Mouse (Mus musculus) layer of hippocampus, adult 18-20 months (tissue): Measurements from ENCODE around the gene Lrmda. TPM values are rescaled to one million over a fixed set of nuclear protein-coding genes. Genes with fewer than 3 reads are reported as not detected.

Experiments
- DNase-seq, 2 experiments: peaks; one replicate each; pipeline ENCODE4 v3.0.0; 2022; ENCODE audit warnings: low spot score in 2 of 2
- total RNA-seq, 2 experiments: library from RNA; stranded (reverse); gene quantifications; 2 replicates each; pipeline ENCODE4 v1.2.3; 2021

Gene Lrmda
- total RNA-seq, 2 experiments from 2014 or later: 1.1 to 1.3 TPM

DNA sequence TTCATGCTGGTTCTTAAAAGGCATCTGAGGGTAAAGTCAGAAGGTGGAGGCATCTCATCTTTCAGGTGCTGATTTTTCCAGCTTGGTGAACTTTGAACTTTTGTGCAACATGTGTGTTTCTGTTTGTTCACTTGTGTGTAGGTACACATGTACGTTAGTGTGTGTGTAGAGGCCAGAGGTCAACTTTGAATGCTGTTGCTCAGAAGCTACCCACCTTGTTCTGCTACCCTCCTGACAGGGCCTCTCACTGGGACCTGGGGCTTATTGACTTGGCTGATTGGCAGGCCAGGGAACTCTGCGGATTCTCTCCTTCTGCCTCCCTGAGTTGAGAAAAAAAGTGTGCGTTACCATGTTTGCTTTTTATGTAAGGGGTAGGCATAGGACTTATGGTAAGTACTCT lies 203.1 kb downstream of the Lrmda start:
- no peak for DNase-seq

DNA sequence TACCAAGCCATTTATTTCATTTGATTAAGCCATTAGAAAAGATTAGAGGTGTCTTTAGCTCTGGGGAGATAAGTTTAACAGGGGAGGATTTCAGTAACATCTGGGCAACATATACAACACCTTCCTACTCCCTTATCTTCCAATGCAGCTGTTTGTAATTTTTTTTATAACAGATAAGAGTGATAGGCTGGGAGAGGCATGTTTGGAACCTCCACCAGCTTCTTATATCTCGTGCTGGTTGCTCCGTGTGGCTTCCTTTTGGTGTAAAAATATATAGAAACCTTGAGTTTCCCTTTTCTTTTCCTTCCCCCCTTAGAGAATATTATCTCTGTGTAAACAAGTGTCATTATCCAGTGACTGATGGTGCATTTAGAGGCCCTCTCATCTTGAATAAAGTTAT lies 206.7 kb downstream of the Lrmda start:
- no peak for DNase-seq

DNA sequence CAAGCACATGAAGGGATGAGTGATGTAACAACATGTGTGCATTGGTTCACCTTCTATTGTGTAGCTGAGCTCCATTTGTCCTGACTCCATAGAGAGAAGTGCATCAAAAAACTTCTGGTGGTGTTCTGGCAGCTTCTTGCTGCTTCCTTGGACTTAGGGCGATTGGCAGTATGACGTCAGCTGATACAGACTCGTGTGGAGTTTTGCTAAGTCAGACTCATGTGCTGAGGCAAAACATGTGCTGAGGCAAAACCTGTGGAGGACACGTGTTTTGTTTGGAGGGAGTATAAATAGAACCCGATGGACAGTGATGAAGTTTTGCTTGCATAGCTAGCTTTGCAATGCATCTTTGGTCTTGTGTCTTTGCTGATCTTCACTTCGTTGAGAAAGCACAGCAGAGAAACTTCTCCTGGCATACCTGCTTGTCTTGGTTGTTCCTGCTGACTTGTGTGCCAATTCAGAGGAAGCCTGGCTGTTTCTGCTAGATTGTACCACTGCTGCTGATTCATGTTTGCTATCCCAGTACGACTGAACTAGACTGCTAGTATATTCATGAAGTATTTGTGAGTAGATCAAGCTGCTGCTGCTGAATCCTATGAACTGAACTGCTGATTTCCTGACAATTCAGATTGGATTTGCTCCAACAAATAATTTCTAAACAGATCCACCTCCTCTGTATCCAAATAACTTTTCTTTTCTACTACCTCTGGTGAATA lies 208.9 kb downstream of the Lrmda start:
- no peak for DNase-seq

DNA sequence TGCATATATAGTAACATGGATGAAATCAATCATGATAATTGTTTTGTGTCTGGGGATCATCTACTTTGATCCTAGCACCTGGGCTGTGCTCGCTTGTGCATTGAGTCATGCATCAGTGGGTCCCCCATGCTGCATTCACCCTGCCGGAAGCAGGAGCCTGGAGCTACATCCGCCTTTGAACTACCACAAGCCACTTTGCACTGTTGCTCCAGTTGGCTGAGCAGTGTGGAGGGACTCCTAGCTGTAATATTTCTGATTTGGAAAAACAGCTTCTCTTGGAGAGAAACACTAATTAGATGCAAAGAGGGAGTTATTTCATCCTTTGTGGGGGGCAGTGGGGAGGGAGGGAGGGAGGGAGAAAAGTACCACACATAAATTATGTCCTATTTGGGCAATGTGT lies 220.8 kb downstream of the Lrmda start:
- no peak for DNase-seq

DNA sequence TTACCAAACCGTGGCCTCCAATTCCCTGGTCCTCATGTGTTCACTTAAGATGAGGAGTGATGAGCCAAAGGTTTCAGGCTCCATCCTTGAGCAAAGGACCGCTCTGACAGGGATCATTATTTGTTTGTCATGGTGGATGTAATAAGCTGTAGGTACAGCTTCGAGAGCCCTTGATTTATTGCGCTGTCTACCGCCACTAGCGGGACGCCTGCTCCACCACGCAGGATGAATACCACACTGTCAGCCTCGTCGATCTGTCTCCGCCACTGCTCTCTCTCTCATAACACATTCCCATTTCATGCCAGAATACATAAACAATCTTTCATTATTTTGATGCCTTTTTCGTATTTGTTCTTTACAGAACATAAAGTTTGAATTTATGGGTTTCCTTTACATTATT lies 235.9 kb downstream of the Lrmda start:
- no peak for DNase-seq

DNA sequence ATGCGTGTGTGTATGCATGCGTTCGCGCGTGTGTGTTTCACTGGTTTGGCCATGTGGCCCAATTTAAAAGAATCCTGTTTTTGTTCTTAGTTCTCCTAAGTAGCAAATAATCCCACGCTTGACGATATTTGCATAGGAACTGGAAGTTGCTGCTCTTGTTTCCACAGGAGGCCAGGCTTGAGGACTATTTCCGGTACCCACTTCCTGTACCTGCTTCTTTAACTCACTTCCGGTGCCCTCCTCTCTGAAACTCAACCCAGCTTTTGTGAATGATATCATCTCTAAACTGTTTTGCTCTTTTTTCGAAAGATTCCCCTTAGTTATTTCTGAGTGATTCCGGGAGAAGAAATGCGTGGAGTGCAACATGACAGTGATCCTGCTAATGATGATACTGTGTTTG lies 236.8 kb downstream of the Lrmda start:
- DNase-seq: no peak

DNA sequence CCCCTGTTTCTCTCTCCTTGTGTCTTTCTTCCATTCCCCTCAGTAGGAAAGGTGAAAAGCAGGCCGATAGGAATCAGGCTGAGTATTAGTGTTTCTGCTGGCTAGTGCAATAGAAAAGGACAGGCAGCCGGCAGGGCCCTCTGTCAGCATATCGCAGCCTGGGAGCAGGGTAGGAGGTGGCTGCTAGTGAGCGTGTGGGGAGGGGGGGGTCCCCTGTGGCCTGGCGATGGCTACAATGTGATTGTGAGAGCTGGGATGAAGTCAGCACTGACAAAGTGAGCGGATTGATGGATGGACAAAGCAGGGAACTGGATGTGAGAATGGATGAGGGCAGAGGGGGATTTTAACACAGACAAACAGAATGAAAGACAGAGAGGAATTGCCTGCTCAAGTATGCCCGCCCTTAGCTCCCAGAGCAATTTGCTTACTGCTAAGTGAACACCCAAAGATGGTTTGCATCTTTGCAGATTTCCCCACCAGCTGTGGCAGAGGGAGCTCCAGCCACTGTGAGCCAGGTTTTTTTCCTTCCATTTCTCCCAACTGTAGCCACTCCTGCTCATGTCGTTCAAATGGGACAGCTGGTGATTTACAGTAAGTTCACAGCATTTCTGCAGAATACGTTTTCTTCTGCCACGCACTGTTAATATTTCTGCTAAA lies 240.0 kb downstream of the Lrmda start:
- no peak for DNase-seq

DNA sequence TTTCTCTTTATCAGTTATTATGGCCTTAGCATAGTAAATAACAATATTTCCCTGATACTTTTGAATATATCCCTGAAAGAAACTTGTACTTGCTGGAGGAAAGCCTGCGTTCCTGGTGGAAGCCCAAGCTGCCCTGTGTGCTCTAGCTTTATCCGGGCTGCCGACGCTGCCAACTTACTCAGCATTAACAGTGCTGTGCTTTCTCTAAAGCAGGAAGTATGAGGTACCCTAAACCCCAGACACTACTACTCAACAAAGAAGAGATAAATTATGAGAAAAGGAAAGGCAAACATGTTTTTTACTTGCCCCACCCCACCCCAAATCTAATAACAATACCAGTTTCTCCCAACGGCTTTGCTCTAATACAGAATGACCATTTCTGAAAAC lies 240.5 kb downstream of the Lrmda start:
- DNase-seq: no peak

DNA sequence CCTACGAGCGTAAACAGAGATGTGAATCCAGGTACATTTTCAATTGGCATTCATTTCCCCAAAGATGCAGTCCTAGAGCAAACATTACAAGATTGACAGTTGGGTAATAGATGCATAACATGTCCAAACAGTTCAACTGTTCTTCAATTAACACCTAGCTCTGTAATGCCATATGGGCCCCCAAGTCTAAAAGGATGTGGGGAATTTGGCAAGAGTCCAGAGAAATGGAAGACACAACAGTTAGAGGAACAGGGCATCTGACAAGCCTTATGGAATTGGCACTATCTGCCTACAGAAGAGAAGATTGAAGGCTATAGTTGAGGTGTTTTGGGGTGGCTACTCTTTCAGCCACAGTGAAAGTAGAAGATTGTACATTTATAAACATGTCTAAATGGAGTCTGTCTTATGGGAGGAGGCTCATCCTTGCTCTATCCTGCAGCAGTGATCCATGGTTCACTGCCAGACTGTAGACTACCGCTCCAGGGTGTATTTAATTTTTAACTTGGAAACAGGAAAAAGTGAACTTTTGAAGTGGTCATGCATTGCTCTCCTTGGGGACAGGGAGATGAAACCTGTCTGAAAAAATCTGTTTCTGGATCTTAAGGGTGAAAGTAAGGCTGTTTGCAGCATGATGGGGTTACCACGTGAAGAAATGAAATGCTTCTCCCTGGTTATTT lies 245.9 kb downstream of the Lrmda start:
- DNase-seq: no peak

DNA sequence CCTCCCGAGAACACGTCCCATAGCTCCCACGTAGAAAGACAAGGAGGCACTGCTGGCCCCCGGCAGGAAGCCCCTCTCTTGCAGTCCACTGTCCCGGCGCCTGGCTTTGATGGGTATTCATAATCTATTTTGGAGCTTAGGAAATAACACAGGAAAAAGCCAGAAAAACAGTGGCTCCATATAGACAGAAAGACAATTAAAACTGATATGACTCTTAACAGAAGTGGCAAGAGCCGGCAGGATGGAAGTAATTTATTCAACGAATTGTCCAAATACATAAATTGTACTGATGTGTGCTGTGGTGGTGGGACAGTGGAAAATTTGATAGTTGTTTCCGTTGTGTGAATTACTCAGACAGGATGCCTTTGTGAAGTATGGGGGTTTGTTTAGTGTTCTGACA lies 250.3 kb downstream of the Lrmda start:
- no peak for DNase-seq

DNA sequence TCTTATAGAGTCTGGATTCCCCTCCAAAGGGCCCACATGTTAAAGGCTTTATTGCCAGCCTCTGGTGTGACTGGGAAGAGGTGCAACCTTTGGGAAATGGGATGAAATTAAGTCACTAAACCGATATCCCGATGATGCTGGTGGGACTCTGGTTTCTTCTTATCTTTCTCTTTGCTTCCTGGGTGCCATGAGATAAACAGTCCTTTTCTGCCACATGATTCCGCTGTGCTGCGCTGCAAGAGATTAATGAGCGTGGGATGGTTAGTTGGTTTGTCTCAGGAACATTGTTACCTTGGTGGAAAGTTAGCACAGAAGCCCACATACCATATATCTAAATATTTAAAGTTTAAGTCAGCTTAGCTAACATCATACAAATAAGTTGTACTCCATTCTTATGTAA lies 258.5 kb downstream of the Lrmda start:
- DNase-seq: no peak

DNA sequence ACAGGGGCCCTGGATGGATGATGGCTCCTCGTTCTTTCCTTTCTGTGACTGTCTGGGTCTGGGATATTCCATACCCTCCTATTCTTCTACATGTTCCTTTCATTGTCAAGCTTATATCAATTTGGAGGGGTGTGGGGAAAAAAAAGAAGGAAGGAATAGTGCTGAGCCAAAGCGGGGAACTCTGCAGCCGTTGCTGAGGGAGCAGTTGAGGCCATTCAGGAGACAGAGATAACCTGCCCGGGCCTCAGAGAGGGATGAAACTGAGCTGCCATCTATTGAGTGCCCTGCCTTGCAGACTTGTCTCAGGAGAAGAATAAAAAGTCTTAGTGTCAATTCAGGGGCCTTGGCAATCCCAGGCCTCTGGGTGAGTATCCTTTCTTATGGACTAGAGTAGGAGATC lies 260.1 kb downstream of the Lrmda start:
- no peak for DNase-seq

DNA sequence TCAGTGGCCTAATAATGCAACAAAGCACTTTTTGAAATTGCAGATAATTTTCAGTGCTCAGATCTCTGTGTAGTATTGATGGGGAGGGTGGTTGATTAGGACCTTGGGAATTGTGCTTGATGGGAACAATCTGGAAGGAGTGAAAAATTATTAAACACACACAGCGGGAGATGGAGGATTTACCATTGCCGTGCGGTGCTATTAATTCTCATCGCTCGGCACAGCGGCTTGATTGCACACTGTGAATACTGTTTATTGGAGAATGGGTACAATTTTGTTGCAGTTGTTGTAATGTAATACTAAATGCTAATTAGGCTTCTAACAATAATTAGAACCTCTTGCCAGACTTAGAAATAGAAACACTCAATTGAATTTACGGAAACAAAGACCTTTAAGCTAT lies 262.1 kb downstream of the Lrmda start:
- DNase-seq: no peak

DNA sequence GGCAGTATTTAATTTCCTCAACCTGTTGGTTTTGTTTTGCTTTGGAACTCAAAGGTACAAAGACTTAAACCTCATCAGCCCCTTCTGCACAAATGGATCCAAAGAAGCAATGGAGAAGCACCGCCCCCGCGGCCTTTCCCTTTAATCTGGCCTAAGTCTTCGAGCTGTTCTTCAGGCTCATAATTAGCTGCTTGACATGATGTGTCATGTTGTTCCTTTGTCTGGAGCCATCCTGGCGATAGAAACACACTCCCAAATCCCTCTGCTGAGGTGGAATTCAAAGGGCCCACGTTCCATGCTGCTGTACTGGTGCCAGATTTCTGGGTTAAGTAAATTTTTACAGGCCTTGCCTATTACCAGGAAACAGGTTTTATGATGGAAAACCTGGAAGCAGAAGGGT lies 263.3 kb downstream of the Lrmda start:
- DNase-seq: no peak

DNA sequence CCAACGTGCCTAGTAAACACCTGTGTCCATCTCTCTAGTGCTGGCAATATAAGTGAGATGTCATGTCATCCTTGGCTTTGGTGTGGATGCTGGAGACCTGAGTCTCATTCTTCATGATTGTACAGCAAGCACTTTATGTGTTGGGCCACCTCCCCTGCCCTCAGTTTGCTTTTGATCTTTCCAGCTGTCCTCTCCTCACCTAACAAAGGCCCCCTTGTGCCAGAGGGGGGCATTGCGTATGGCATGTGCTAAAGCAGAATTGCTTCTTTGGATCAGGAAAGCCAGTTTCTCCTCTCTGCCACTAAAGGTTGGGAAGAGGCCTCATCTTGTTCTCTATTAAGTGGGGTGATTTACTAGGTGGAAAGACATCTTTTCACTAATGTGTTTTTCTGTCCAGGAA lies 264.2 kb downstream of the Lrmda start:
- DNase-seq: no peak

DNA sequence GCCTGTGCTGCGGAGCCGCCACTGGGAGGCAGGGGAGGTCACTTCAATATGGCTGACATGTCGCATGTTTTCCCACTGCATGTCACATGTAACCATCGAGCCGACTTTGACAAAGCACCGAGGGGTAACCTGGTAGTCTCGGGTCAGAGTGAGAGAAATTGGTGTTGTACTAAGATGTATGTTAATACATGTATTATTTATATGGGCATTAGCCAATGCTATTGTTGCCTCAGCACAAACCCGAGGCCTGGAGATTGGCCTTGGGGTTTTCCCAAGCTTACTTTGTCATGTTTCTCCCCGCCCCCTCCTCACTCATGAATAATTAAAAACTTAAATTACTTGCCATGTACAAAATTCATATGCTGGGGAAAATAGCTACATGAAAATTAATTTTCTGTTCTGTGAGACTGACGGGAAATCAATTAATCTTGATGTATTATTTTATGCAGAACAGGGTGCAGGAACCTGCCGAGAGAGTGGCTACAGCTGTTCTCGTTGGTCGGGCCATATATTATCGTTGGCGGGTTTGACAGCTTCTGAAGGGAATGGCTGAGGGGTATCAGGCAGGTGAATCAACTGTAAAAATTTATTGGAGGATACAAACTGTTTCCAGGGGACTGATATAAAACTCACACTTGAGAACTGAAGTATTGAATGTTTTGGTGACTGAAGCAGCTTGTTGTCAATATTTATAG lies 265.5 kb downstream of the Lrmda start:
- DNase-seq: no peak

DNA sequence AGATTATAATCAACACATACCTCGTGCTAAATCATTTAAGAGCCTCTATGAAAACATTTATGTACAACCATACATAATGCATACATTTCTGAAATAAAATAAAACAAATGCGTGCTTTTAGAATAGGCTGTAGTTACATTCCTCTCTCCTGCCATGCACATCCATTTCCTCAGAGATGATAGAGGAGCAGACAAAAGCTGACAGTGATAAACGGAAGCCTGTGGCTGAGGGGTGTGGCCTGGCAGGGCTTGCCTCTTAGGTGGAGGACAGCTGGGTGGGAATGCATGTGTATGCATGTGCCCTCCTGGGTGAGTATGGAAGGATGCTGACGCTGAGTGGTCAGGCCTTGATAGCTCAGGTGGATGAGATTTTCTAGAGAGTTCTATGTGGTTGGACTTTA lies 266.3 kb downstream of the Lrmda start:
- no peak for DNase-seq

DNA sequence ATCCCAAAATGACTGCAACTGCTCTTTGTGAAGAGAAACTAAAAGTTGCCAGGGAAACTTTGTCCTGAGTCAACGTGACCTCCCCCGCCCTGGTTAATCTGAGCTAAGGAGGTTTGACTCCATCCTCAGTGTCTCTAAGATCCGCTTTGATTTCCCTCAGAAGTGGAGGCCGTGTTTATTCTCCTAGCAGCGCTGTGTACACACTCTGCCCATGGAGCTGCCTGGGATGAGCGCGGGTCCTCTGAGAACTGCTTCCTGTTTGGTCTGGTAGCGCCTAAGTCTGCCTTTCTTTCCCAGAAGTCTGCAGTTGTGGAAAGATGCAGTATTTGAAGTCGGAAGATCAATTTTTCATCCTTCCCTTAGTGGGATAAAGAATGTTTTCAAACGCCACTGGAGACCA lies 268.7 kb downstream of the Lrmda start:
- DNase-seq: no peak

DNA sequence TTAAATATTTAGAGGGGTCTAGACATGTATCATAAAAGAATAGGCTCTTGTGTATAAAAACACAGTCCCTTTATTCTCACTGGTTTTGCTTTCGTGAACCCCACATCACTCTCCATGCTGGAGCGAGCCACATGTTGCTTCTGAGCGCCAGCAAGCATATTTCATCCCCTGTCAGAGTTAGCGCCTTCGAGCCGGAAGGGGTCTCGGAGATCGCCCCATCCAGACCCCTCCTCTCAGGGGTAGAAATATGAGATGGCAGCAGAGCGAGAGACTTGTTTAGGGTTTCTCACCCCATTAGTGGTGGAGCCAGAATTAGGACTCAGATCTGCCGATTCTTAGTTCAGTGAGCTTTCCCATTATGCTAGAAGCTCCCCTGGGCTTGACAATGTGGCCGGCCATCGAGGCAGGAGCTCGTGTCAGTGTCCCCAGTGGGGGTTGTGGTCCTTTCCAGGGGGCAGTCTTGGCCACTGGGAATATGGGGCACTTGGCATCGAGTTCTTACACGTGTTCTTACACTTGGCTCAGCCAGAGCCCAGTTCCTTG lies 269.9 kb downstream of the Lrmda start:
- no peak for DNase-seq

DNA sequence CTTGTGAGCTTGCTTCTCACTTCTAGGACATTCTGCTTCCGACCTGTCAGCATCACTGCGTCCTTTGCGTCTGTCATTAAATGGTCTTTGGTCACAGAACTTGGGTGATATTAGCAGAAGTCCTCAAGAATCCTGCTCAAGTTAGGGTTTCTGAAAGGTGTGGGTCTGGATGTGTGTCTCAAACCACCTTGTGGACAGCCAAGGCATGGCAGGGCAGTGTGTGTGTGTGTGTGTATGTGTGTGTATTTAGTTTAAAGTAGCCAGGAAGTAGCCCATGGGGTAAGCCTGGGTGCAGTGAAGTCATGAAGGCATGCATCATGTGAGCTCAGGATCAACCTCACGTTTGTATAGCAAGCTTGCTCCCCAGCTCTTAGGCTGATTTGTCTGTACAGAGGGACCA lies 274.9 kb downstream of the Lrmda start:
- no peak for DNase-seq

DNA sequence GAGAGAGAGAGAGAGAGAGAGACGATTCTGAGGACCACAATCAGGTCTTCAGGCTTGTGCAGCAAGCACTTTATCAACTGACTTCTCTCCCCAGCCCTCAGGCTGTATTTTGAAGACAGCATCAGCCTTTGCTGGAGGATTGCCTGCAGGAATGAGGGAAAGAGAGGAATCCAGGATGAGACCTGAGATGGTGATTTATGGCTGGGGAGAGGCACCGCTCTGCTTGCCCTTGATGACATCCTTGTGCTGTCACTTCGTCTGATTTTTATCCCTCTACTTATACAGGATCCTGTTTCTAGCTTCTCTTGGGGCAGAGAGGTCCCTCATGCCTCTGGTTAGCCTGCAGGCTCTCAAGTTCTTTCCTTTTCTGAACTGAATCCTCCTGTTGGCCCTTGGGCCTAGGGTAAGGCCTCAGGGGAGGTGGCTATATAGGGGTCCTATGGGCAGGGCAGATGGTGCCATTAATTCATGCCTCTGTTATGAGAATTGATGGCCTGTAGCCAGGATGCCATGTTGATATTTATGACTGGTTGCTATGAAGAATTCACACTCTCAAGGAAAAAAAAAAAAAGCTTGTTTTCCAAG lies 277.2 kb downstream of the Lrmda start:
- no peak for DNase-seq

DNA sequence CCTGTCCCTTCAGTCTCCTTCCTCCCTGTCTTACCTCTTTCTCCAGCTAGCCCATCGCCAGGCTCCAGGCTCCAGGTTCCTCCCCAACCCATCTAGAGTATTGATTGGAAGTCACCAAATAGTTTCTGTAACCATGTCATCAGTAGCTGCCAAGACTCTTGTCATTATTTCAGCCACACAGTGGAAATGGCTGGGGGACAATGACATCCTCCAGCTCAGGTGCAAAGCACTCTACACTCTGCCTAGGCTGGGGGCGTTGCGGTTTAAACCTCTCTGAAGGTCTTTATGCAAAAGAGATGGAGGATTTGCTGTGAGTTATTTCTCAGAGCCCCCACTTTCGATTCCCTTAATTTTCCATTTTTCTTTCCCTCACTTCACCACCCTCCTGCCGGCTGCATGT lies 287.2 kb downstream of the Lrmda start:
- no peak for DNase-seq
